Mouse (Mus musculus) midbrain, embryonic 15.5 days (tissue): ENCODE measurements at regions not wholly inside any gene's neighbourhood (a gene's known extent, or its start where the extent isn't known, plus 50 kb on each side); places are given as distances from the start of the nearest gene placed in this dataset.

Source experiments
- ATAC-seq: fragments of 200-750 bp; cut with Nextera tagmentation; replicated peaks from 2 replicates; pipeline ENCODE4 v1.8.0; 2017; ENCODE audit warnings: moderate TSS enrichment
- H3K27ac ChIP-seq: fragments of 300-500 bp; sonication (generic); 2 replicates; pipeline ENCODE4 v1.5.1; 2015; ENCODE audit warnings: mild to moderate bottlenecking, inconsistent platforms
- H3K27me3 ChIP-seq: fragments of 300-500 bp; sonication (generic); replicated peaks from 2 replicates; pipeline ENCODE4 v1.6.1; 2015; ENCODE audit warnings: inconsistent platforms
- H3K36me3 ChIP-seq: fragments of 300-500 bp; sonication (generic); replicated peaks from 2 replicates; pipeline ENCODE4 v1.6.1; 2015; ENCODE audit warnings: inconsistent platforms
- H3K4me1 ChIP-seq: fragments of 300-500 bp; sonication (generic); 2 replicates; pipeline ENCODE4 v1.6.1; 2015; ENCODE audit warnings: inconsistent platforms
- H3K4me2 ChIP-seq: fragments of 300-500 bp; sonication (generic); 2 replicates; pipeline ENCODE4 v1.6.1; 2015; ENCODE audit warnings: inconsistent platforms, mild to moderate bottlenecking, moderate library complexity
- H3K4me3 ChIP-seq: fragments of 300-500 bp; sonication (generic); 2 replicates; pipeline ENCODE4 v1.5.1; 2015; ENCODE audit warnings: mild to moderate bottlenecking, inconsistent platforms
- H3K9ac ChIP-seq: fragments of 300-500 bp; sonication (generic); 2 replicates; pipeline ENCODE4 v1.6.1; 2015; ENCODE audit warnings: mild to moderate bottlenecking, inconsistent platforms
- H3K9me3 ChIP-seq: fragments of 300-500 bp; sonication (generic); 2 replicates; pipeline ENCODE4 v1.6.1; 2016; ENCODE audit warnings: inconsistent platforms
- WGBS: fragments of 180-500 bp; shearing (Covaris S2); methylation state at CpG from one replicate; pipeline ENCODE4 v1.1.7; 2015; ENCODE audit warnings: mixed read lengths; 5-methylcytosine and 5-hydroxymethylcytosine counted together

DNA sequence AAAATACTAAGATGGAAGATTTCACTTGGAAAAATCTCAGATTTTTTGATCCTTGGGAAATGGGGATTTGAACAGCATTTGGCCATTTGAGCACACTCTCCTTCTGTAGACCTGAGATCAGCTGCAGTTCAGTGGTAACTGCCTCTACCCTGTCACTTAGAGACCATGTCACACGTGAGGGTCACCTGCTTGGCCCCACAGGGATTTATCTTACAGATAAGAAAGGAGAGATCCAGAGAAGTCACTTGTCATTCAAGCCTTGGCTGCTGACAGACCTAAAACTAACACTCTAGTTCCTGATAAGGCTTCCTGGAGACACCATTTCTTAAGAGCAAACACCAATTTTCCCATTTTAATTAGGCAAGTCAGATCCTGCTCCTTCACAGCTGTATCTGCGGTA, 270.2 kb downstream of the Epha4 start:
- 48% methylated on average over 2 of the region's 2 CpGs for WGBS
- no peak for ATAC-seq
- no peaks in the 10 kb centered on the region for H3K36me3 ChIP-seq

DNA sequence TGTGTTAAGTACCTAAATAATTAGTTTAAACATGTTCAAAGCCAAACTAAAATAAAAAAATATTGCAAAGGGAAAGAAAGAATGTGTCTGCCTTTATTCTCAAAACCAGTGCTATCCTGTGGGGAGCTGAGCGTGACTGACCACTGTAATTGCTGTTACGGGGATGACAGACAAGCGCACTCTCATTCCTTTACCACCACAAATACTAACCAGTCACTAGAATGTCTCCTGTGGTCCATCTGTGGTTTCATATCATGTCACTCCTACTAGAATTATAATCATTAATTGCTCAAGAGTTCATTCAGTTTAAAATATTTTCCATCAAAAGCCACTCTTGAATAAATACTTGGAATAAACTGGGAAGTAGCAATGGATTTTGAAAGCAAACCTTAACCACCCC, 268.8 kb downstream of the Epha4 start:
- WGBS, result 69% methylated on average over 3 of the region's 3 CpGs
- Histone ChIP-seq H3K36me3 (no peaks in the 10 kb centered on the region), H3K4me1 (no peaks in the 10 kb centered on the region), H3K27me3 (0 out of 2 replicates have a peak, but pooled peaks cover 4% of the 10 kb centered on the region), H3K27ac (no peak overlapping the region), H3K9me3 (no peaks in the 10 kb centered on the region), H3K4me3 (no peak overlapping the region), H3K4me2 (no peak overlapping the region), H3K9ac (no peak overlapping the region)
- no peak for ATAC-seq

More for the DNA sequence above, 270.2 kb downstream of the Epha4 start:
- Histone ChIP-seq H3K27ac (no peak overlapping the region), H3K4me2 (no peak overlapping the region), H3K9ac (no peak overlapping the region), H3K4me1 (no peaks in the 10 kb centered on the region), H3K27me3 (0 out of 2 replicates have a peak, but pooled peaks cover 4% of the 10 kb centered on the region), H3K9me3 (no peaks in the 10 kb centered on the region), H3K4me3 (no peak overlapping the region)

DNA sequence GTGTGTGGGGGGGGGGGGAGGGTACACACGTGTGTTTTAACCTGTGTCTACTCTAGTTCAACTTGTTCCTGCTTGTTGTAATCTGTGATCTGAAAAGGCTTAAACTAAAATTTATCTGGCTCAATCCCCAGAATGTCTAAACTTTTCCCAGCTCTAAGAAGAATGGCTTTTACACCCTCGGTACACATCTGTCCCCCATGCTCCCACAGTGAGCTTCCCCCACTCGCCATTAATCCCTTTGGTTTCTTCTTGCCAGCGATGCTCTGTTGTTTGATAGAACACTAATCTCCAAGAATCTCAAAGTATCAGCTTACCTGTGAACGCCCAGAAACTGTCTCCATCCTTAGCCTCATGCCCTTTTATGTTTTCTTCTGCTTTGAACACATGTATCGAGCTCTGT, 260.6 kb downstream of the Epha4 start:
- Histone ChIP-seq H3K36me3 (no peaks in the 10 kb centered on the region), H3K27me3 (no peaks in the 10 kb centered on the region), H3K4me2 (no peak overlapping the region), H3K9me3 (no peaks in the 10 kb centered on the region), H3K4me1 (no peaks in the 10 kb centered on the region), H3K27ac (no peak overlapping the region), H3K4me3 (no peak overlapping the region), H3K9ac (no peak overlapping the region)
- ATAC-seq, result no peak
- WGBS, result 66% methylated on average over 6 of the region's 6 CpGs

DNA sequence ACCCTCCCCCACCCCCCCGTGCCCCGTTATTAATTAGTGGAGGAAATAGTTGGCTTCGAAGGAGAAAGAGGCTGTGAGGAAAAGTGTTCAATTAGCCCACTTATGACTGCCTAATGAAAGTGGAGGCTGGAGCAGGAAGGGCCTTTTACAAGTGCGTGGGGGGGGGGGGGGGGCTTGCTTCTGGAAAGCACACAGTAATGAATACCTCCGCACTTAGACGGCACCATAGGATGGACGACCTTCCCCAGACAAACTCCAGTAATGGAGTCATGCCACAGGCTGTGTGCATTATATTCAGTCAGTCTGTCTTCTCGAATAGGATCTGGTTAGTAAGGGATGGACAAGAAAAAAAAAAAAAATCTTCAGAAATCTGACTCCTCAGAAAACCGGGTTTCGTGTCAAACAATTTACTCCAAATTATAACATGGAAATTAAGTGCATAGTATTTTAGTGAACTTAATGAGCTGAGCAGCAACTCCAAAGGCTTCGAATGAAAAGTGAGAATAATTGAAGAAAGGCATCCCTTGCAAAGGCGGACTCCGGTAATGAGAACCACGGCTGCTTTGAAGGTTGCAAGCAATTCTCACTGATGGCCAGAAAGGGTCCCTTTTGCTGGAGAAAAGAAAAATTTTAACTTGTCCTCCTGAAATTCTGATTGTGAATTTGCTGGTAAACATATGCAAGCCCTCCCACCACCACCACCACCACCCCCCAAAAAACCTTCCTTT, 258.6 kb downstream of the Epha4 start:
- Histone ChIP-seq H3K4me3 (no peak overlapping the region), H3K36me3 (no peaks in the 10 kb centered on the region), H3K9ac (no peak overlapping the region), H3K9me3 (no peaks in the 10 kb centered on the region), H3K4me1 (no peaks in the 10 kb centered on the region), H3K27me3 (no peaks in the 10 kb centered on the region), H3K4me2 (no peak overlapping the region), H3K27ac (no peak overlapping the region)
- ATAC-seq, result no peak
- 62% methylated on average over 14 of the region's 14 CpGs for WGBS

DNA sequence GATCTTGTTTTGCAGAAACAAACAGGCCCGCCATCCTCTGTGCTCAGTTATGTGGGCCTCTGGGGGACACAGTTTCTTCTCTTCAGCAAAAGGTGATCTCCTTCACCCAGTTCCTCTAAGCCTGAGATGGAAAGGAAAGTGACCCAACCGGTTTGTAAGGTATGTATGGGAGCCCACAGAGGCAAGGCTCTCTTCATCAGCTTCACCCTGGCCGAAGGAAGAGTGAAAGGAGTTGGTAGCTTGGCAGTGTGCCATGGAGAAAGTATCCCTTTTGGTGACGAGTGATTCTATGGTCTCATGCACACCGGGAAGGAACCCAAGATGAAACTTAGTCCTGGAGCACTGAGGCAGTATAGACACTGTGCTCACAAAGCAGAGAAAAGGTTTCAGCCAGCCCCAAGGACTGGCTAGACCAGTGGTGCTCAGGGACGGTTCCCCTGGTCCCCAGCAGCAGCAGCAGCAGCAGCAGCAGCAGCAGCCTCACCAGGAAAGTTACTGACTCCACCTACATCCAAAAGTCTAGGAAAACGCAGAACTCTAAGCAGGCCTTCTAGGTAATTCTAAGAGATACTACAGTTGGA, 256.1 kb downstream of the Epha4 start:
- WGBS, result 59% methylated on average over 7 of the region's 7 CpGs
- no peaks in the 10 kb centered on the region for H3K36me3 ChIP-seq
- no peak overlapping the region for H3K9ac ChIP-seq
- H3K4me3 ChIP-seq, result no peak overlapping the region
- H3K4me1 ChIP-seq, result no peaks in the 10 kb centered on the region
- ATAC-seq, result no peak
- H3K4me2 ChIP-seq, result no peak overlapping the region
- no peaks in the 10 kb centered on the region for H3K27me3 ChIP-seq
- H3K9me3 ChIP-seq, result no peaks in the 10 kb centered on the region
- no peak overlapping the region for H3K27ac ChIP-seq

DNA sequence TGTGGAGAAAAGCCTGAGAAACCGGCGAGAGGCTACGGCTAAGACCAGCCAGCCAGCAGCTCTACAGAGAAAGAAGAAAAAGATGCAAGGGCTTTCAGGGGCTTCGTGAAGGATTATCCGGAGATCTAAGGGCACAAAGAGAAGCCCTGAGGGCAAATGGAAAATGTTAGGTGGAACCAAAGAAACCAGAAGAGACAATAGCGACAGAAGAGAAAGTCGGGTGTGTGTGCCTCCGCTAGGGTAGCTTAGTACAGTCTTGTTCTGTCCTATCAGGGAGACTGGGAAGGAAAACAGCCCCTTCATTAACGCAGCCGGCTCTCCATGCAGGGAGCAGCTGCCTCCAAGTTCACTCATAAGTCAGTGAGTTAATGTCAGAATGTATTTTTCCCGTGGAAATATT, 255.1 kb downstream of the Epha4 start:
- no peaks in the 10 kb centered on the region for H3K4me1 ChIP-seq
- no peak overlapping the region for H3K9ac ChIP-seq
- H3K27me3 ChIP-seq, result no peaks in the 10 kb centered on the region
- no peak for ATAC-seq
- WGBS, result 21% methylated on average over 11 of the region's 11 CpGs
- H3K4me3 ChIP-seq, result no peak overlapping the region
- H3K36me3 ChIP-seq, result no peaks in the 10 kb centered on the region
- no peak overlapping the region for H3K27ac ChIP-seq
- no peaks in the 10 kb centered on the region for H3K9me3 ChIP-seq
- peak overlapping the region; percentile 11; the same call in 1 of the 2 replicates for H3K4me2 ChIP-seq

DNA sequence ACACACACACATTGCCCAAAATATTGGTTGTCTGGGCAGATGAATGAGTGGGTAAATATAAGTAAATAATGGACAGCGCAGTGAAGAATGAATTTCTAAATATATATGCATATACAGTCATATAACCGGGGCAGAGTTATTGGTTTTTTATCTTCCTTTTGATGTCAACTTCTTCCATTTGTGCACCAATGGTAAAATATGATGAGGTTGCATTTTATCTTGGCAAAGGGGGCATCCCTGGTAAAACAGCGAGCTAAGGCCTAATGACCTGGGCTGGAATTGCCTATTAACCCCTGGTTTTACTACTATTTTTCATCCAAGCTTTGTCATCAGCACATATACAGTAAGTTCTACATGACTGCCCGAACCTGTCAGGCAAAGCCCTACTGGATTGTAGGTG, 253.2 kb downstream of the Epha4 start:
- Histone ChIP-seq H3K9me3 (no peaks in the 10 kb centered on the region), H3K27ac (no peak overlapping the region), H3K4me2 (no peak overlapping the region), H3K36me3 (no peaks in the 10 kb centered on the region), H3K27me3 (no peaks in the 10 kb centered on the region), H3K9ac (no peak overlapping the region), H3K4me3 (no peak overlapping the region), H3K4me1 (no peaks in the 10 kb centered on the region)
- WGBS, result 95% methylated on average over 4 of the region's 4 CpGs
- ATAC-seq, result no peak

DNA sequence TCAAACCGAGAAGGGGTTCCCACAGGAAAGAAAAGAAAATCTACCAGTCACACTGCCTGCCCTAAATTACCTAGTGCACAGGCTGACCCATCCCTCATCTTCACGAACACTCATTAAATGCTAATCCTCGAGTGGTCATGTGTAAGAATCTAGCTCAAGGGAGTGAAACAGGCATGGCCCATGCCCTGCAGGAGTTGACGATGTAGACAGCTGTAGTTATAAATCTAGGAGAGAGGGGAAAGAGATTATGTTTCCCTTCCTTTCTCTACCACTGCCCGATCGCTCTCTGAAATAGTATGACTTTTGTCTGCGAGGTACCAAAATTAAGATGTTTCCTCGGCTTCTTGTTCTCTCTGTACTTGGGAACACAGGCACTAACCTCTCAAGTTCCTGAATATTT, 249.2 kb downstream of the Epha4 start:
- Histone ChIP-seq H3K36me3 (no peaks in the 10 kb centered on the region), H3K9ac (no peak overlapping the region), H3K4me2 (no peak overlapping the region), H3K4me1 (no peaks in the 10 kb centered on the region), H3K4me3 (no peak overlapping the region), H3K9me3 (no peaks in the 10 kb centered on the region), H3K27me3 (no peaks in the 10 kb centered on the region), H3K27ac (no peak overlapping the region)
- 57% methylated on average over 8 of the region's 8 CpGs for WGBS
- no peak for ATAC-seq

DNA sequence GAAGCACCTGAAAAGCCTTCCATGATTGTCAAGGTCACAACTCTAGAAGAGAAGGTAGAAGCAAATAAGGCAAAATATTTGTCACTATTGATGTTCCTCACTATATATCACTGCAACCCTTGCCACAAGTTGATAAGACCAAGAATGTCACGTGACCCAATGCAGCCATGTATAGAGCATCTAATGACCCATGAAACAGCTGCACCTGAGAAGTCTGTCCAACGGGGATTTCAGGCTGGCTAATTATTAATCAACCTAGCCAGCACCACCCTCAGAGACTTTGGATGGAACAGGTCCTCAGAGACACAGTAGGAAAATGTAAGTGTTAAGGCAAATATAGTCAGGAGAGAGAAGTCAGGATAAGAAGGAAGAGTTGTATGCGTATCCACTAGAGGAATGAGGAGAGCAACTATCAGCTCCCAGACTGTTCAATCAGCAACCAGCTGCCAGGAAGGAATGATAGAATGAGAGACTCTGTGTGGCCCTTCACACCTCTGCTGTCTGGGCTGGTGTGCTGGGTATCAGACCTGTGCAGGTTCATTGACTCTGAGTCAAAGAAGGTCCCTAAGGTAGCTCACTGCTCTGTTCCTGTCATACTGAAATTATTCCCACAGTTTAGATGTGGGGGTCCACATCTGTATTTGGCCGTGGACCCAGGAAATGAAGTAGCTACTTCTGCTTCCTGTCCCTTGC, 247.4 kb downstream of the Epha4 start:
- no peaks in the 10 kb centered on the region for H3K36me3 ChIP-seq
- 89% methylated on average over 4 of the region's 4 CpGs for WGBS
- no peak overlapping the region for H3K9ac ChIP-seq
- no peaks in the 10 kb centered on the region for H3K27me3 ChIP-seq
- ATAC-seq, result no peak
- no peak overlapping the region for H3K27ac ChIP-seq
- no peak overlapping the region for H3K4me3 ChIP-seq
- H3K4me1 ChIP-seq, result no peaks in the 10 kb centered on the region
- no peak overlapping the region for H3K4me2 ChIP-seq
- no peaks in the 10 kb centered on the region for H3K9me3 ChIP-seq

DNA sequence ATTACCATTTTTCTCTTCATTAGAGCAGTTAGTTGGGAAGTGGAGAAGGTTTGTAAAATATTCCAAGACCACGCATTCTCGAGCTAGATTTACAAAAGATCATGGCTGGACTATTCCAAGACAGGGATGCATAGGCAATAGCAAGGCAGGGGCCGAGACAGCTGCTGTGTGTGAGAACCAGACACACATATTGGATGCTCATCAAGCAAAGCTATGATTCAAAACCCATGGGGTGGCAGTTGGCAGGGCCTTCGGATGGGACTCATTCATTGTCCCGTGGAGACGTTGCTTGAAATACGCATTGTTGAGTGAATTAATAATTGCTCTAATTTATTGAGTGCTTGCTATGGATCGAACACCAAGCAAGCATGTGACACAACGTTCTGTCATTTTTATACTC, 239.6 kb downstream of the Epha4 start:
- WGBS, result 73% methylated on average over 9 of the region's 9 CpGs
- H3K9ac ChIP-seq, result no peak overlapping the region
- no peak for ATAC-seq

DNA sequence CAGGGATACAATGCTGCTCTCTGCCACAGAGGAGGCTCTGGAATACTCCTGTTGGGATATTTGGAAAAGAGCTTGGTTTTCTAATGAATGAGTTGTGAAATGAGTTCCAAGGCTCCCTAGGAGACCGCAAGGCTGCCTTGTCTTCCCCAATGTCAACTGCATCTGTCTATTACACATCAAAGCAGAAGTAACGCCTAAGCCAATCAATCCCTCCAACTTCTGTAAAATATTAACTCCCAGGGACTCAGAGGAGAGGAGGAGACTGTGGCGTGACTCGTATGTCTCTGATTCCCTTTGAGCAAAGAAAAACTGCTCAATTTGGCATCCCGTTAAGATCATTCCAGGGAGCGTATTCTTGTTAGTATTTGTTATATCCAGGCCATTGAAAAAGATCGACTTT, 235.3 kb downstream of the Epha4 start:
- 0 out of 2 replicates have a peak, but pooled peaks cover 5% of the 10 kb centered on the region for H3K4me1 ChIP-seq
- H3K4me3 ChIP-seq, result no peak overlapping the region
- 63% methylated on average over 7 of the region's 7 CpGs for WGBS
- H3K27ac ChIP-seq, result no peak overlapping the region
- H3K36me3 ChIP-seq, result no peaks in the 10 kb centered on the region
- no peak overlapping the region for H3K9ac ChIP-seq
- H3K4me2 ChIP-seq, result no peak overlapping the region
- no peaks in the 10 kb centered on the region for H3K9me3 ChIP-seq
- no peak for ATAC-seq
- no peaks in the 10 kb centered on the region for H3K27me3 ChIP-seq

More for the DNA sequence above, 239.6 kb downstream of the Epha4 start:
- H3K4me1 ChIP-seq, result 0 out of 2 replicates have a peak, but pooled peaks cover 5% of the 10 kb centered on the region
- no peak overlapping the region for H3K4me3 ChIP-seq
- no peaks in the 10 kb centered on the region for H3K9me3 ChIP-seq
- H3K27ac ChIP-seq, result no peak overlapping the region
- no peaks in the 10 kb centered on the region for H3K27me3 ChIP-seq
- no peak overlapping the region for H3K4me2 ChIP-seq
- no peaks in the 10 kb centered on the region for H3K36me3 ChIP-seq

DNA sequence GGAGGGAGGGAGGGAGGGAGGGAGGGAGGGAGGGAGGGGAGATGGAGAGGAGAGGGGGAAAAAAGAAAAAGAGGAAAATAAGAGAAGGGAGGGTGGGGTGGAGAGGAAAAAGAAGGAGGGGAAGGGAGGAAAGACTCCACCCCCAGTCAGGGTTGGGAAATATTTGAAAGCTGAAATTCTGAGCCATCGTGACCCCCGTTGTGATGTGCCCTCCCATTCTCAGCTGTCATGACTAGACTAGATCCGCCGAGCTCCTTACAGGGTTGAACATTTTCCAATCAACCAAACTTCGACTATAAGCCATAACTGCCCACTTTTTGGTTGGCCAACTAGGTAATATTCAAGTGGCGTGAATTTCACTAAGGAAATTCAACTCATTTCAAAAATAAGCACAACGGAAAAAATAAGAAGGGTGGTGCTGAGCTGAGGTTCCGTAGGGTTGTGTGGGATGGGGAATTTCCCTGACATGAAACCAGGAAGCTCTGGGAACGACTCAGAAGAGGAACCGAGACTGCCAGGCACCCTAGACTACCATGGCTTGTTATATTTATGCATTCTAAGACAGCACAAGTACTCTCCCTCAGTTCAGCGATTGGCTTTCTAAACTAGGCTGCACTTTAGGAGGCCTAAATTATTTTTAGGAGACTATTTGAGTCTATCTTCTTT, 234.4 kb downstream of the Epha4 start:
- no peak overlapping the region for H3K27ac ChIP-seq
- WGBS, result 90% methylated on average over 11 of the region's 11 CpGs
- H3K4me2 ChIP-seq, result no peak overlapping the region
- no peaks in the 10 kb centered on the region for H3K9me3 ChIP-seq
- 0 out of 2 replicates have a peak, but pooled peaks cover 5% of the 10 kb centered on the region for H3K4me1 ChIP-seq
- no peak for ATAC-seq
- no peaks in the 10 kb centered on the region for H3K27me3 ChIP-seq
- H3K4me3 ChIP-seq, result no peak overlapping the region
- H3K9ac ChIP-seq, result no peak overlapping the region
- H3K36me3 ChIP-seq, result no peaks in the 10 kb centered on the region
